Comparison of ENCODE assay signal across 15 mouse cellular contexts in genomic region chr6:125802954-125803353, GRCm38 (mm10).
A peak's percentile ranks its signal among the peaks of the same experiment; 100 is the strongest.
DNase-seq lines count a peak whose midpoint lies in the region; ATAC-seq and TF ChIP-seq lines count a peak whose summit lies in the region.
"Had no signal": no experiment of that assay in that cellular context is flagged by ENCODE, and none has a peak within 500 bp of the region (broad histone marks: within the 10 kb centered on the region; RNA-seq: fewer than 3 reads in every experiment).

No protein-coding gene starts in this region.

- no peak overlapping the region for H3K27ac ChIP-seq in kidney, postnatal 0 days
- H3K27ac ChIP-seq in embryonic facial prominence, embryonic 15.5 days (replicated peaks) = no peak overlapping the region
- H3K27ac ChIP-seq: forebrain, embryonic 15.5 days; heart, embryonic 10.5 days; liver, embryonic 12.5 days had no signal

- H3K4me2 ChIP-seq in kidney, postnatal 0 days (ENCODE audit: low read length) = no peak overlapping the region
- H3K4me2 ChIP-seq in embryonic facial prominence, embryonic 15.5 days (replicated peaks) = no peak overlapping the region
- H3K4me2 ChIP-seq: forebrain, embryonic 15.5 days; liver, embryonic 12.5 days had no signal

- peak; percentile 30 for DNase-seq in kidney, postnatal 0 days (ENCODE audit: low spot score)
- no peak for DNase-seq in kidney, adult 18-20 months
- DNase-seq in embryo, embryonic 9.5 days (ENCODE audit: extremely low spot score) = peak; percentile 20
- DNase-seq in retina, postnatal 1 day = peak; percentile 34
- DNase-seq in right cerebral cortex, postnatal 25 days = no peak
- DNase-seq in layer of hippocampus, postnatal 36 days = no peak
- DNase-seq: B cell, adult 2 months; cerebellum, adult 2 months; lung, adult 2 months; lung, postnatal 4 days; spleen, adult 18-20 months had no signal

- H3K9me3 ChIP-seq in kidney, postnatal 0 days (replicated peaks; ENCODE audit: low read length) = no peaks in the 10 kb centered on the region
- H3K9me3 ChIP-seq in embryonic facial prominence, embryonic 15.5 days (replicated peaks) = no peaks in the 10 kb centered on the region
- H3K9me3 ChIP-seq: forebrain, embryonic 15.5 days; heart, embryonic 10.5 days; liver, embryonic 12.5 days had no signal

- no peaks in the 10 kb centered on the region for H3K36me3 ChIP-seq in kidney, postnatal 0 days (ENCODE audit: insufficient read depth, low read length)
- no peaks in the 10 kb centered on the region for H3K36me3 ChIP-seq in embryonic facial prominence, embryonic 15.5 days
- H3K36me3 ChIP-seq: forebrain, embryonic 15.5 days; heart, embryonic 10.5 days; liver, embryonic 12.5 days had no signal

- 0 out of 2 replicates have a peak, but pooled peaks cover 8% of the 10 kb centered on the region for H3K4me1 ChIP-seq in kidney, postnatal 0 days (replicated peaks; ENCODE audit: insufficient read depth, low read length)
- H3K4me1 ChIP-seq in embryonic facial prominence, embryonic 15.5 days = peaks cover 19% of the 10 kb centered on the region
- H3K4me1 ChIP-seq: forebrain, embryonic 15.5 days; heart, embryonic 10.5 days; liver, embryonic 12.5 days had no signal

- ATAC-seq in kidney, postnatal 0 days (replicated peaks; ENCODE audit: low FRiP score, low read depth) = no peak
- no peak for ATAC-seq in embryonic facial prominence, embryonic 15.5 days (ENCODE audit: insufficient number of reproducible peaks, low FRiP score, low TSS enrichment, low read depth)
- ATAC-seq: forebrain, embryonic 15.5 days; liver, embryonic 12.5 days had no signal

- no peak overlapping the region for H3K9ac ChIP-seq in kidney, postnatal 0 days (ENCODE audit: low read depth, low read length)
- H3K9ac ChIP-seq in embryonic facial prominence, embryonic 15.5 days = no peak overlapping the region
- H3K9ac ChIP-seq: forebrain, embryonic 15.5 days; liver, embryonic 12.5 days had no signal

- H3K4me3 ChIP-seq in kidney, postnatal 0 days (replicated peaks; ENCODE audit: low read depth, low read length) = no peak overlapping the region
- peak overlapping the region; percentile 5; the same call in 1 of the 2 replicates for H3K4me3 ChIP-seq in embryonic facial prominence, embryonic 15.5 days (replicated peaks)
- H3K4me3 ChIP-seq: forebrain, embryonic 15.5 days; heart, embryonic 10.5 days; liver, embryonic 12.5 days had no signal

- 28% methylated on average over 8 of the region's 8 CpGs for WGBS in kidney, postnatal 0 days
- WGBS in embryonic facial prominence, embryonic 15.5 days = 38% methylated on average over 8 of the region's 8 CpGs

- TF ChIP-seq CTCF in kidney, postnatal 0 days (IDR thresholded peaks at IDR 0.05; ENCODE audit: low read depth) = no peak

- H3K27me3 ChIP-seq in kidney, postnatal 0 days (ENCODE audit: insufficient read depth, low read length) = no peaks in the 10 kb centered on the region
- H3K27me3 ChIP-seq in embryonic facial prominence, embryonic 15.5 days = no peaks in the 10 kb centered on the region
- H3K27me3 ChIP-seq: forebrain, embryonic 15.5 days; liver, embryonic 12.5 days had no signal

Comparison
In these comparisons a context has a peak if more than half of its experiments do, and no peak if none do; other contexts are left out.
1. DNase-seq: peak in kidney, postnatal 0 days (single experiment), embryo, embryonic 9.5 days (single experiment) and retina, postnatal 1 day (single experiment); none in kidney, adult 18-20 months (single experiment), right cerebral cortex, postnatal 25 days (single experiment) and layer of hippocampus, postnatal 36 days (0 of 2).